Mouse (Mus musculus): ENCODE results near the gene Gsk3b.
"Not testable (repeated sequence)": the region's sequence is repeated elsewhere in the genome, so short reads cannot be mapped to it uniquely, and the experiment has no call there.

Gene Gsk3b

GRCm38 (mm10) chr16:38189952-38190351 lies 101.2 kb downstream of the Gsk3b start:
- DNase-seq (ENCODE audit: low read depth), result no peak

- DNase-seq (ENCODE audit: low read depth), result peak; percentile 16
Observed at GRCm38 (mm10) chr16:38190531-38190930, 101.7 kb downstream of the Gsk3b start.

GRCm38 (mm10) chr16:38191460-38191859 lies 102.7 kb downstream of the Gsk3b start:
- no peak for DNase-seq (ENCODE audit: low read depth)

- no peak for DNase-seq (ENCODE audit: low read depth)
Observed at GRCm38 (mm10) chr16:38192640-38193039, 103.8 kb downstream of the Gsk3b start.

GRCm38 (mm10) chr16:38197299-38197698 lies 108.5 kb downstream of the Gsk3b start:
- DNase-seq (ENCODE audit: low read depth), result peak; percentile 73

GRCm38 (mm10) chr16:38205272-38205671 lies 116.5 kb downstream of the Gsk3b start:
- no peak for DNase-seq (ENCODE audit: low read depth)

- not testable (repeated sequence) for DNase-seq (ENCODE audit: low read depth)
Observed at GRCm38 (mm10) chr16:38222491-38222890, 133.7 kb downstream of the Gsk3b start.

- peak; percentile 28 for DNase-seq (ENCODE audit: low read depth)
Observed at GRCm38 (mm10) chr16:38236936-38237585, 148.3 kb downstream of the Gsk3b start.

GRCm38 (mm10) chr16:38239729-38240128 lies 150.9 kb downstream of the Gsk3b start:
- peak; percentile 39 for DNase-seq (ENCODE audit: low read depth)

GRCm38 (mm10) chr16:38240167-38240566 lies 151.4 kb downstream of the Gsk3b start:
- DNase-seq (ENCODE audit: low read depth), result no peak

GRCm38 (mm10) chr16:38244111-38244510 lies 155.3 kb downstream of the Gsk3b start:
- peak; percentile 64 for DNase-seq (ENCODE audit: low read depth)

- DNase-seq (ENCODE audit: low read depth), result no peak
Observed at GRCm38 (mm10) chr16:38245379-38245778, 156.6 kb downstream of the Gsk3b start.

GRCm38 (mm10) chr16:38245849-38246585 lies 157.2 kb downstream of the Gsk3b start:
- peak; percentile 52 for DNase-seq (ENCODE audit: low read depth)

- DNase-seq (ENCODE audit: low read depth), result peak; percentile 67
Observed at GRCm38 (mm10) chr16:38248331-38248961, 159.6 kb downstream of the Gsk3b start.

GRCm38 (mm10) chr16:38250467-38250866 lies 161.7 kb downstream of the Gsk3b start:
- no peak for DNase-seq (ENCODE audit: low read depth)

- DNase-seq (ENCODE audit: low read depth), result no peak
Observed at GRCm38 (mm10) chr16:38254001-38254400, 165.2 kb downstream of the Gsk3b start.

- no peak for DNase-seq (ENCODE audit: low read depth)
Observed at GRCm38 (mm10) chr16:38255107-38255506, 166.3 kb downstream of the Gsk3b start.

- no peak for DNase-seq (ENCODE audit: low read depth)
Observed at GRCm38 (mm10) chr16:38255927-38256326, 167.1 kb downstream of the Gsk3b start.

- no peak for DNase-seq (ENCODE audit: low read depth)
Observed at GRCm38 (mm10) chr16:38271601-38272000, 182.8 kb downstream of the Gsk3b start.

- DNase-seq (ENCODE audit: low read depth), result no peak
Observed at GRCm38 (mm10) chr16:38272483-38272882, 183.7 kb downstream of the Gsk3b start.

- no peak for DNase-seq (ENCODE audit: low read depth)
Observed at GRCm38 (mm10) chr16:38274737-38275136, 185.9 kb downstream of the Gsk3b start.

GRCm38 (mm10) chr16:38279794-38280193 lies 191.0 kb downstream of the Gsk3b start:
- no peak for DNase-seq (ENCODE audit: low read depth)

- no peak for DNase-seq (ENCODE audit: low read depth)
Observed at GRCm38 (mm10) chr16:38280951-38281350, 192.2 kb downstream of the Gsk3b start.

Measured in NIH3T3 (cell line).